In the genomic region with DNA sequence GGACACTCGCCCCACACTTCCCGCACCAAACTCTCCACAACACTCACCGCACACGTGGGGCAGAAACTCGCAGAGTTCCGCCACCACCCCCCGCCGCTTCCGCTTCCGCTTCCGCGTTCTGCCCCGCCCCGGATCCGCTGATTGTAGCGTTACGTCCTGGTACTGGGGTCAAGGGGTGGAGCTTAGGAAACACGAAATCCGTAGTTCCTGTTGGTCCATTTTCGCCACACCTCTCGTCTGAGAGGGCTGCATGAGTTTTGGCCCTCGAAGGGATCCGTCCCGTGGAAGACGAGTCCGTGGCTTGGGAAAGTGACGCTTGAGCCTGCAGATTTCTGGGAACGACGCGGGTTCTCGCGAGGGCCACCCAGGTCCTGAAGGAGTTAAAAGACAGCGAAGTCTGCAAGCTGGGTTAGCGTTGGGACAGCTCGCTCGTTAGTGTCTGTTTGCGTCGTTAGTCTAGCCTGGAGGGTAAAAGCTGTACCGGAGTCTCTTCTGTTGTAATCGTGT, we compare ENCODE assay signal across 8 mouse cellular contexts. TPM values are rescaled to one million over a fixed set of nuclear protein-coding genes. Genes with fewer than 3 reads are reported as not detected.
DNase-seq lines count a peak whose midpoint lies in the region; ATAC-seq and TF ChIP-seq lines count a peak whose summit lies in the region.

A gene (minus strand): TSS at position 81 of the 507 bp plus-strand sequence.

- H3K27ac ChIP-seq in ES-E14 (ENCODE audit: insufficient read depth, low read depth, low read length, poor library complexity, severe bottlenecking): peak within 1 kb of the TSS; percentile 73
- H3K27ac ChIP-seq in forebrain, embryonic 15.5 days (replicated peaks): peak within 1 kb of the TSS; percentile 91

- TF ChIP-seq CTCF in lung, adult 2 months (IDR thresholded peaks at IDR 0.05; ENCODE audit: insufficient read depth, low read length): no peak

- peak within 1 kb of the TSS; percentile 96 to 100 for H3K4me3 ChIP-seq in ES-E14 (ENCODE audit: insufficient read depth in 1 of 2, low read depth in 1 of 2, low read length in 2 of 2, poor library complexity in 1 of 2, severe bottlenecking in 1 of 2)
- peak within 1 kb of the TSS; percentile 83 for H3K4me3 ChIP-seq in forebrain, embryonic 15.5 days
- H3K4me3 ChIP-seq in lung, adult 2 months (replicated peaks; ENCODE audit: extremely low read depth, low read depth, low read length): peak within 1 kb of the TSS; percentile 74

- peak; percentile 96; the same call in 1 of the 2 replicates for TF ChIP-seq POLR2A in lung, adult 2 months (IDR thresholded peaks at IDR 0.05; ENCODE audit: borderline replicate concordance, extremely low read depth, low read depth, low read length)

- under 1% methylated on average over 40 of the region's 40 CpGs for WGBS in forebrain, embryonic 15.5 days
- under 1% methylated on average over 40 of the region's 40 CpGs for WGBS in lung, adult 2 months

- H3K9ac ChIP-seq in ES-E14 (ENCODE audit: insufficient read depth, low read depth, low read length, poor library complexity, severe bottlenecking): peak within 1 kb of the TSS; percentile 99
- peak within 1 kb of the TSS; percentile 76 for H3K9ac ChIP-seq in forebrain, embryonic 15.5 days (replicated peaks)

- intact Hi-C loops in heart, postnatal 25 days (cut with DNase I): loop anchor here (5.0 kb wide), 2 partner anchors 697 to 822 kb away; a partner anchor contains a TSS

- ATAC-seq in forebrain, embryonic 15.5 days (replicated peaks): peak; percentile 97
- peak; percentile 99 for ATAC-seq in neutrophil, adult 5-6 weeks (ENCODE audit: extremely low read depth, insufficient number of reproducible peaks, low FRiP score, poor library complexity, severe bottlenecking)

- peak; percentile 97 for DNase-seq in ES-E14 (ENCODE audit: low read depth, low spot score)
- peak; percentile 99 for DNase-seq in cerebellum, adult 11-12 months
- peak; percentile 95 for DNase-seq in heart, postnatal 25 days (ENCODE audit: low spot score)
- peak; percentile 98 to 99 for DNase-seq in layer of hippocampus, adult 18-20 months (ENCODE audit: low spot score in 2 of 2)
- peak; percentile 94 for DNase-seq in lung, adult 2 months
- peak; percentile 90 to 94 for DNase-seq in thymus, adult 18-20 months

- in situ Hi-C loops in ES-E14 (cut with MboI; ENCODE audit: low sequenced_read_pairs in 2 of 2, unreplicated experiment in 2 of 2): no loop called here

- H3K4me2 ChIP-seq in forebrain, embryonic 15.5 days (replicated peaks): peak within 1 kb of the TSS; percentile 81

- H3K4me1 ChIP-seq in ES-E14 (ENCODE audit: control insufficient read depth in 2 of 2, insufficient read depth in 2 of 2, low read length in 2 of 2, poor library complexity in 1 of 2): no peaks in the 10 kb centered on the region; a peak in 1 of 4 replicates
- peaks cover 22% of the 10 kb centered on the region for H3K4me1 ChIP-seq in forebrain, embryonic 15.5 days
- H3K4me1 ChIP-seq in lung, adult 2 months (ENCODE audit: control insufficient read depth, insufficient read depth, low read length): 0 out of 2 replicates have a peak, but pooled peaks cover 2% of the 10 kb centered on the region

- peaks cover 11% of the 10 kb centered on the region for H3K36me3 ChIP-seq in ES-E14 (ENCODE audit: control insufficient read depth, insufficient read depth, low read length, poor library complexity, severe bottlenecking)
- 0 out of 2 replicates have a peak, but pooled peaks cover 3% of the 10 kb centered on the region for H3K36me3 ChIP-seq in forebrain, embryonic 15.5 days

- H3K27me3 ChIP-seq in forebrain, embryonic 15.5 days: no peaks in the 10 kb centered on the region

- no peaks in the 10 kb centered on the region for H3K9me3 ChIP-seq in ES-E14 (ENCODE audit: control insufficient read depth, insufficient read depth, low read depth, low read length)
- H3K9me3 ChIP-seq in forebrain, embryonic 15.5 days: no peaks in the 10 kb centered on the region

TF ChIP-seq in ES-E14, 5 proteins besides CTCF, POLR2A, EP300 and RAD21:
- peak; percentile 39; the same call in 1 of the 2 replicates for TF ChIP-seq MAFK (IDR thresholded peaks at IDR 0.05; ENCODE audit: insufficient read depth, low read depth, low read length)
- no peak for TF ChIP-seq ZC3H11A (IDR thresholded peaks at IDR 0.05; ENCODE audit: borderline replicate concordance, low read depth, low read length)
- TF ChIP-seq CHD2 (IDR thresholded peaks at IDR 0.05; ENCODE audit: low read depth, low read length): peak; percentile 99
- TF ChIP-seq HCFC1 (IDR thresholded peaks at IDR 0.05; ENCODE audit: borderline replicate concordance, insufficient read depth, low read length): peak; percentile 79
- no peak for TF ChIP-seq ZNF384 (IDR thresholded peaks at IDR 0.05; ENCODE audit: low read depth, low read length)

RNA-seq across cellular contexts. Expression of the gene that starts here (rescaled TPM):
- 102 and 120 TPM in 2 replicates for total RNA-seq in ES-E14 (2012; rRNA removed)
- 65.7 and 76.5 TPM in 2 replicates for polyA plus RNA-seq in forebrain, embryonic 15.5 days (2015; fragmentation: Nextera tagmentation; extraction: Ambion mirVana)
- 10 to 100 TPM; 27.0 to 30.9 TPM for total RNA-seq in heart, postnatal 25 days (2021)
- total RNA-seq in layer of hippocampus, adult 18-20 months (2021): 10 to 100 TPM; 48.7 to 54.5 TPM
- polyA plus RNA-seq in lung, adult 2 months (2012; rRNA removed): 10.3 and 18.9 TPM in 2 replicates
- total RNA-seq in neutrophil, adult 5-6 weeks (2017): 60.9 and 69.7 TPM in 2 replicates

Comparison
In these comparisons a context has a peak if more than half of its experiments do, and no peak if none do; other contexts are left out.
1. Peak in every context shown above with its lines: DNase-seq, ATAC-seq, H3K4me3 ChIP-seq and H3K27ac ChIP-seq.